Mouse (Mus musculus): Measurements from ENCODE around the gene Clk4. TPM values are rescaled to one million over a fixed set of nuclear protein-coding genes. Genes with fewer than 3 reads are reported as not detected.

Gene Clk4
- 66.1 and 71.3 TPM in 2 replicates for polyA plus RNA-seq (2012; rRNA removed)

GRCm38 (mm10) chr11:51261680-51262219 is at the start of gene Clk4:
Clk4 (plus strand) TSS chr11:51261730.

GRCm38 (mm10) chr11:51220308-51220707 is 41.2 kb upstream of the Clk4 start, which contains the start of gene Gm12569:
Gm12569 (plus strand) TSS chr11:51220473.

GRCm38 (mm10) chr11:51262342-51263285 is 1.1 kb downstream of the Clk4 start, which contains the start of gene BC049762:
BC049762 (minus strand) TSS chr11:51263046.

GRCm38 (mm10) chr11:51289564-51290041 is 28.1 kb downstream of the Clk4 start, which contains the start of gene Col23a1:
Col23a1 (plus strand) TSS chr11:51289920.

Other genes with a start within 250 kb of the Clk4 start
- not detected in 2 replicates for gene Olfr54, start 247.5 kb upstream of the Clk4 start, polyA plus RNA-seq (2012; rRNA removed)
- gene Olfr1375, start 213.6 kb upstream of the Clk4 start, polyA plus RNA-seq (2012; rRNA removed): not detected in 2 replicates
- 1.8 and 2.6 TPM in 2 replicates for gene Zfp354a, start 202.5 kb upstream of the Clk4 start, polyA plus RNA-seq (2012; rRNA removed)
- not detected in 2 replicates for gene Gm12569, start 41.3 kb upstream of the Clk4 start, polyA plus RNA-seq (2012; rRNA removed)
- gene BC049762, start 1.3 kb downstream of the Clk4 start, polyA plus RNA-seq (2012; rRNA removed): 0.35 and 0.50 TPM in 2 replicates
- 0.13 and 0.15 TPM in 2 replicates for gene Col23a1, start 28.2 kb downstream of the Clk4 start, polyA plus RNA-seq (2012; rRNA removed)